Mouse (Mus musculus): ENCODE data around the gene Ube2g1. TPM values are rescaled to one million over a fixed set of nuclear protein-coding genes. Genes with fewer than 3 reads are reported as not detected.
"Not testable (repeated sequence)": the region's sequence is repeated elsewhere in the genome, so short reads cannot be mapped to it uniquely, and the experiment has no call there.

Ube2g1 gene
- total RNA-seq, 2 experiments from 2014 or later, result 32.4 to 57.1 TPM

DNA sequence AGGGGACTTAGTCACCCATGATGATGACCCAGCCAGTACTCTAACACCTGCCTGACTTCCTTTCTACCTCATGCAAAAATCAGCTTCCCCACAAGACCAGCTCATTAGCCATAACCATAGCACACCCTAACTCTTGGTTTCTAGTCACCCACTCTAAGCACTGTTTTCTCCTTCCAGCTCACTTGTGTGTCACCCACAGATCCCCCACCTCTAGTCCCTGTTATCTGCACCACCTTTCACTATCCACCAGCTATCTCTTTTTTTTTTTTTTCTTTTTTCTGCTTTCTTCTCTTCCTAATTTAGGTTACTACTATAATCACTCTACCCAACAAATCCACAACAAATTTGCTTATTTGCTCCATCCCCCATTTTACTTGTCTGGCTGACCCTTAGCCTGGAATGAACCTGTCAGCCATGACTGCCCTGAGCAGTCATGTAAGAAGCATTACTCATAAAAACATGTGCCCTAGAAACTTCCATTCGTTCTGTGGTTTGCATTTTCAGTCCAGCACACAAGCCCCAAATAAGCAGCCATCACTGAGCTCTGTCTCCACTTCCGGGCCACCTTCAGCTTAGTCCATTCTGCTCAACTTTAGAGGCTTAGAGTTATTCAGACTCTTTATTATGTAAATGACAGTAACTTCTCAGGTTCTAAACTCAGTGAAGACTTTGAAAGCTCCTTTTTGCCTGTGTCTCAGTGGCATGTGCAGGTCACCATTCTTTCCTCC is 11.9 kb upstream of the Ube2g1 start:
- ATAC-seq (replicated peaks; ENCODE audit: poor library complexity), result no peak

DNA sequence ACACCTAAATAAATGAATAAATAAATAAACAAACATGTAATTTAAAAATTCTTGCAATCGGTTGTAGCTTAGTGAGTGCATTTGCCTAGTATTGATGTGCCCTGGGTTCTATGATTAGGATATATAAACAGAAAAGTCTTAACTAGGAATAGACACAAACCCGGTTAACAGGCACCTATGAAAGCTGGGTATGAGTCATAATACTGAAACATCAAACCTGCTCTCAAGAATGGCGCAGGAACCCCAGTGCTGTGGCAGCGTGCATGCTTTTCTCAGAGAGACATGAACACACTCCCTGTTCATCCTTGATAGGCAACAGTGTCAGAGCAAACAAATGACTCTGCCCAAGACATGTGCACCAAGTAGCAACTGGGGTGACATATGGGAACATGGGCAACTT is 9.3 kb upstream of the Ube2g1 start:
- ATAC-seq (replicated peaks; ENCODE audit: poor library complexity), result no peak

DNA sequence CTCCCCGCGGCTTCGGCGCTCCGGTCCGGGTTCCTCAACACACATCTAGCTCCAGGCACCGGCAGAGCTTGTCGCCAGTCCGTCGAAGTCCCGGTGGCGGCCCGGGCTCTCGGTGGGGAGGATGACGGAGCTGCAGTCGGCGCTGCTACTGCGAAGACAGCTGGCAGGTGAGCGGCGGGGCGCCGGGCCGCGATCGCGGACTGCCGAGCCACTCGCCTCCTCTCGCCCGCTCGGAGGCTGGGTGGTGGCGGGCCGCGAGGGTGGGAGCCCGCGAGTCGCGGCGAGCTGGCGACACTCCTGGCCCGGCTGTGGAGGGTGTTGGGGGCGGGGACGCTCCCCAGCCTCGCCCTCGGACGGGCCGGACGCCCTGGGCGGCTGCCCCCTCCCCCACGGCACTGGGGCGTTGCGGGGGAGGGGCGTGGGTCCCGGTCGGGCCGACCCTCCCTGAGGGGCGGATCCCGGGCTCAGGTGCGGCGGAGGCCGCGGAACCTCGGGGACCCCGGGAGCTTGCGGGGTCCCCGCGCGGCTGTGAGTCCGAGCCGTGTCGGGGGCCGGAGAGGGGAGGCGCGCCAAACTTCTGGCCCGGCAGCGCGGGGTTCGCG is 487 bp downstream of the Ube2g1 start:
- ATAC-seq (replicated peaks; ENCODE audit: poor library complexity), result peak; percentile 40

GRCm38 (mm10) chr11:72608071-72608679 is 1.1 kb downstream of the Ube2g1 start:
- ATAC-seq (replicated peaks; ENCODE audit: poor library complexity), result peak; percentile 85

DNA sequence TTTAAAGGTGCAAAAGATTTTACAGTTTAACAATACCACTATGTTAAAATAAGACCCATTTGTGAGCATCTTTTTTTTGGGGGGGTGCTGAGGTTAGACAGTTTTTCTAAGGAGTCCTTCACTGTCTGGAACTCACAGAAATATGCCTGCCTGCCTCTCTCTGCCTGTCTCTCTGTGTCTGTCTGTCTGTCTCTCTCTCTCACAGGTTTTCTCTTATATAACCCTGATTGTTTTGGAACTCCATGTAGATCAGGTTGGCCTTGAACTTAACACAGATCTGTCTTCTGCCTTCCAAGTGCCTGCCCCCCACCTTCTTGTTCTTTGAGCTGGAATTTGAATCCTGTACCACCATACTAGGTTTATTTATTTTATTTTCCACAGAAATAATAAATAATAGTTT is 2.2 kb downstream of the Ube2g1 start:
- ATAC-seq (replicated peaks; ENCODE audit: poor library complexity), result no peak

GRCm38 (mm10) chr11:72614336-72614735 is 7.3 kb downstream of the Ube2g1 start:
- ATAC-seq (replicated peaks; ENCODE audit: poor library complexity), result not testable (repeated sequence)

- ATAC-seq (replicated peaks; ENCODE audit: poor library complexity), result no peak
Measured at GRCm38 (mm10) chr11:72615931-72616330, 8.8 kb downstream of the Ube2g1 start.

DNA sequence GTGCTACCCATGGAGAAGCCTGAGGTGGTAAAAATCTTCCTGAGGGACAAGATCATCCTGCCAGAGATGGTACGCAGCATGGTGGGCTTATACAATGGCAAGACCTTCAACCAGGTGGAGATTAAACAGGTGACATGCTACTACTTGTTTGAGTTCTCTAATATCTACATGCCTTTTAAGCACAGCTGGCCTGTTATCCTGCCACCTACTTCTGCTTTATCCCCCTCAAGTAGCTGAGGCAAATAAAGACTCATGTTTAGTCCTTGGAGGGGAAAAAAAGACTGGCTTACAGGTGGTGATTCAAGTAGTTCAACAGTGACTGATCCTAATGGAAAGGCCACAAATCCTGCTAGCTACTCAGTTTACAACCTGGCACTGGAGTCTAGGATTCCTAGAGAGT is 11.4 kb downstream of the Ube2g1 start:
- no peak for ATAC-seq (replicated peaks; ENCODE audit: poor library complexity)

- no peak for ATAC-seq (replicated peaks; ENCODE audit: poor library complexity)
Measured at GRCm38 (mm10) chr11:72642730-72643129, 35.6 kb downstream of the Ube2g1 start.

DNA sequence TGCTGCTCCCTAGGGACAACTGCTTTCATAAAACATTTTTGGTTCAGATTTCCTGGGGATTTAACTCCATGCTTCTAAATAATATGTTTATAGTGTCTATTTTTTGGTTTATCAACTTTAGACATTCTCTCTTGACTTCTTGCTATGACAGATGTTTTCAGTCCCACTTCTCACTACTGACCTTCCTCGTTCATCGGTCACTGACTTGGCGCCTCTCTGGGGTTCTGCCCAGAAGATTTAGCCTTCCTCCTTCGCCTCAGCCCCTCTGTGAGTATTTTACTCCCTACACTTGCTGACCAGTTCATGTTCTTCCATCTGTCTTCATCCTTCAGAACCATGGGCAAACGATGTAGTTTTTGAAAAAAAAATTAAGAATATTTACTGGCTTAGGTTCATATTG is 38.3 kb downstream of the Ube2g1 start:
- no peak for ATAC-seq (replicated peaks; ENCODE audit: poor library complexity)

DNA sequence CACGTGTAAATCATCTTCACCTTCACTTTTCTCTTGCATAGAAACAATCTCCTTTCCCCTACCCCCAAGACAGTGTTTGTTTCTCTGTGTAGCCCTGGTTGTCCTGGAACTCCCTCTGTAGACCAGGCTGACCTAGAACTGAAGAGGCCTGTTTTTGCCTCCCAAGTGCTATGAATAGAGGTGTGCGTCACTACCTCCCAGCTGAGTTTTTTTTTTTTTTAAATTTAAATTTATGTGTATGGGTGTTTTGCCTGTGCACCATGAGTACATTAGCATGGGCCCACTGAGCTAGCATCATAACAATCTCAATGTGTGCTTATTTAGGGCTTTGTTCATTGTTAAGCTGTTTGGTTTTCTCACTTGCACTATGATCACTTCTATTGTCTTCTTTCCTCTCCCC is 43.3 kb downstream of the Ube2g1 start:
- ATAC-seq (replicated peaks; ENCODE audit: poor library complexity), result no peak

DNA sequence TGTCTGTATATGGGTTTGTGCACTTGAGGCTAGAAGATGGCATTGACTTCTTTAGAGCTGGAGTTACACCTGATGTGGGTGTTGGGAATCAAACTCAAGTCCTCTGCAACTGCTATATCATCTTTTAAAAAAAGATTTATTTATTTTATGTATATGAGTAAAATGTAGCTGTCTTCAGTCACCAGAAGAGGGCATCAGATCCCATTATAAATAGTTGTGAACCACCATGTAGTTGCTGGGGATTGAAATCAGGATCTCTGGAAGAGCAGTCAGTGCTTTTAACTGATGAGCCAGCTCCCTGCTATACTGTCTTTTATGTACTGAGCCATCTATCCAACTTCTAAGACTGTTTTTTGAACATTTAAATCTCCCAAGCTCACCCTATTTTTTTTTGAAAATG is 52.8 kb downstream of the Ube2g1 start:
- no peak for ATAC-seq (replicated peaks; ENCODE audit: poor library complexity)

DNA sequence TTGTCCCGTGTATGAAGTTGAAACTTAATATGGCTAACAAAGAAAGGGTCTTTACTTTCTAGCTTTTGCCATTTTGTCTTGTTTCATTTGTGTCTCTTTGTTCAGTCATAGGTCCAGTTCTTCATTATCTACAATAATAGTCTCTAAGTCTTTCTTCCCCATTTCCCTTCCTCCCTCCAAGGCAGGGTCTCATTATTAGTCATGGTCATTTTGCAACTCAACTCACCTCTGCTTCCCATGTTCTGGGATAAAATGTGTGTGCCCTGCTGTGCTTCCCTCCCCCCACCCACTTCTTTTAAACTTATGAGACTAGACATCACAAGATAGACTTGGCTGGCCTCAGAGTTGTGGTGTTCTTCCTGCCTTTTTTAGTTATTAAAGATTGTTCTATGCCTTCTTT is 53.3 kb downstream of the Ube2g1 start:
- ATAC-seq (replicated peaks; ENCODE audit: poor library complexity), result peak; percentile 44; the same call in 1 of the 2 replicates

GRCm38 (mm10) chr11:72664641-72665040 is 57.6 kb downstream of the Ube2g1 start:
- no peak for ATAC-seq (replicated peaks; ENCODE audit: poor library complexity)

GRCm38 (mm10) chr11:72670634-72671033 is 63.6 kb downstream of the Ube2g1 start:
- no peak for ATAC-seq (replicated peaks; ENCODE audit: poor library complexity)

DNA sequence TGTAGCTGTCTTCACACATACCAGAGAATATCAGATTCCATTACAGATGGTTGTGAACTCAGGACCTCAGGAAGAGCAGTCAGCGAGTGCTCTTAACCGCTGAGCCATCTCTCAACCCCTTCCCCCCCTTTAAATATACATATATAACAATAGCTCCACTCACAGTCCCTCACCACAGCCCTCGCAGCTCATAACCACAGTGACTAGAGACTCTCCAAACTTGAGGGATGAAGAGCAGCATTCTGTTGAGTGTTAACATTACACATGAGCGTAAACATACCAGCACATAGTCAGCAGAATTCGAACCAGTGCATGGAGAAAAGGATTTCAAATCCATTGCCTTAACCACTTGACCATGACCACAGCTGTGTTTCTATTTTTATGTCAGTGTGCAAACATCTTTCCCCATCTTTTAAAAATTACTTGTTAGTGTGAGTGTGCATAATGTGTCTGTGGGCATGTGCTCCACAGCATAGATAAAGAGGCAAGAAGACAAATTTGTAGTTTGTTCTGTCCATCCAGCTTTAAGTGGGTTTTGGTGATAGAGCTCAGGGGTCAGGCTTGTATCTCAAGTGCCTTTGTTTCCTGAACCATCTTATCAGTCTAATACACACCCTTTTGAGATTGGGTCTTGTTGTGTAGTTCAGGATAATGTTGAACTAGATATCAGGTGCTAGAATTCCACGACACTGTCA is 64.4 kb downstream of the Ube2g1 start:
- ATAC-seq (replicated peaks; ENCODE audit: poor library complexity), result peak; percentile 50

DNA sequence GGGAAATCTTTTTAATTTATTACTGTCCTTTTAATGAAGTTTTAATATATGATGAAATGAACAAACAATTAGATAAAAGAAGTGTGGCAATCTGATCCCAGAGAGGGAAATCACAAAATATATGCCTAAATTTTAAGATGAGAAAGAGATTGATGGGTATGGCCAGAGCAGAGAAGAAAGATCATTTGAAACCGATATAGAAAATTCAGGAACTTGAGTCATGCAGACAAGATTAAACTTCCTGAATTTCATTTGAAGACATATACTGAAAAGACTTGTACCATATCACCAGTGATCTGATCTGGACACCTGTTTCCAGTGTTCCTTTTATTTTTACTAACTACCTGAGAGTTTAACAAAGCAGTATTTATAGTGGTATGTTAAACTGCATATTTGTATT is 65.4 kb downstream of the Ube2g1 start:
- no peak for ATAC-seq (replicated peaks; ENCODE audit: poor library complexity)

DNA sequence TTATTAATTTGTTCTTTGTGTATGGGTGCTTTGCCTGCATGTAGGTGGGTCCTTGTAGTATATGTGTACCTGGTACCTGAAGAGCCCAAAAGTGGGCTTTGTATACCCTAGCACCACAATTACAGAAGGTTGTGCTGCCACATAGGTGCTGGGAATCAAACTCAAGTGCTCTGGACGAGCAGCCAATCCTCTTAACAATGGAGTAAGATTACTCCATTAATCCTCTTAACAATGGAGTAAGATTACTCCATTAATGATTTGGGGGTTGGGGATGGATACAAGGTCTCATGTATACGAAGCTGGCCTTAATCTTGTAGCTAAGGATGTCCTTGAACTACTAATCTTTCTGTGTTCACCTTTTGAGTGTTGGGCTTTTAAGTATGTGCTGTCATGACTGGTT is 68.2 kb downstream of the Ube2g1 start:
- ATAC-seq (replicated peaks; ENCODE audit: poor library complexity), result no peak

- ATAC-seq (replicated peaks; ENCODE audit: poor library complexity), result no peak
Measured at GRCm38 (mm10) chr11:72680726-72681125, 73.6 kb downstream of the Ube2g1 start.

- no peak for ATAC-seq (replicated peaks; ENCODE audit: poor library complexity)
Measured at GRCm38 (mm10) chr11:72683402-72683801, 76.3 kb downstream of the Ube2g1 start.

DNA sequence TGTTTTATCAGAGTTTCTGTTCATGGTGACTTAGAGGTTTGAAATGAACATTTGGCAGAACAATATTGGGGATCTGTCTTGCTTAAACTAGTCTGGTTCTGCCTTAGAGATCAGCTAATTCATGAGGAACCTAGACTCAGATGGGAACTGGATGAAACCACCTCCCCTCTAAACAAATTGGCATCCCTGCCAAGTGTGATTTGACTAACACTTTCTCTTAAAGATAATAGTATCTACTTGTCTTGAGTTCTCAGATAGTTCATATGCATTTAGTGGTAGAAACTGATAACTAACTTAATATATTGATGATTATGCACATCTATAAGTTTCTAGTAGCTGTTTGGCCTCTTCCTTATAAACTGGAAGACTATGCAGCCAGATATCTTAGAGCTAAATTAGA is 79.6 kb downstream of the Ube2g1 start:
- no peak for ATAC-seq (replicated peaks; ENCODE audit: poor library complexity)

- 0 out of 2 replicates have a peak, but pooled peaks have one; percentile 29 for ATAC-seq (replicated peaks; ENCODE audit: poor library complexity)
Measured at GRCm38 (mm10) chr11:72688242-72688641, 81.2 kb downstream of the Ube2g1 start.
